Mouse (Mus musculus) CH12.LX (cell line): ENCODE data around the gene Olfr790. TPM values are rescaled to one million over a fixed set of nuclear protein-coding genes. Genes with fewer than 3 reads are reported as not detected.

Source experiments
- DNase-seq: peaks from one replicate; pipeline ENCODE4 v3.0.0-alpha.2; 2013; ENCODE audit errors: extremely low read depth
- H3K27ac ChIP-seq: 2 replicates; pipeline ENCODE4 v1.5.1; 2012; ENCODE audit warnings: low read depth, mild to moderate bottlenecking, control low read depth, moderate library complexity; ENCODE audit not compliant: insufficient read depth
- H3K27me3 ChIP-seq: replicated peaks from 2 replicates; pipeline ENCODE3; 2012; ENCODE audit warnings: inconsistent platforms
- H3K36me3 ChIP-seq, 2 experiments: replicated peaks in 1 of 2; 2 replicates each; pipeline versions ENCODE3 to v1.6.1; 2012; ENCODE audit warnings: inconsistent platforms in 1 of 2, low read length in 1 of 2, mild to moderate bottlenecking in 1 of 2, mixed read lengths in 1 of 2, moderate library complexity in 1 of 2; ENCODE audit not compliant: control insufficient read depth in 1 of 2, insufficient read depth in 1 of 2
- H3K4me1 ChIP-seq, 2 experiments: 2 replicates each; pipeline ENCODE4 v1.6.1; 2012; ENCODE audit warnings: inconsistent platforms in 1 of 2, moderate library complexity in 1 of 2; ENCODE audit not compliant: insufficient read depth in 2 of 2, control insufficient read depth in 1 of 2
- H3K4me2 ChIP-seq: 2 replicates; pipeline ENCODE4 v1.6.1; 2012; ENCODE audit warnings: low read depth, mild to moderate bottlenecking, control low read depth; ENCODE audit not compliant: poor library complexity, insufficient read depth, severe bottlenecking
- H3K4me3 ChIP-seq, 3 experiments: fragments of 150-350 bp in 1 of 3; sonication (generic) in 1 of 3; replicated peaks in 1 of 3; 2 replicates each; pipeline versions ENCODE3 to v1.5.1; 2011 to 2012; ENCODE audit warnings: low read depth in 2 of 3, low read length in 2 of 3, mild to moderate bottlenecking in 2 of 3, moderate library complexity in 2 of 3, control low read depth in 1 of 3, improper control_type of control experiment in 1 of 3, inconsistent platforms in 1 of 3, mixed read lengths in 1 of 3; ENCODE audit not compliant: poor library complexity in 1 of 3
- H3K79me2 ChIP-seq: replicated peaks from 2 replicates; pipeline ENCODE4 v1.6.1; 2012; ENCODE audit warnings: mild to moderate bottlenecking, moderate library complexity; ENCODE audit not compliant: control insufficient read depth, poor library complexity, insufficient read depth, severe bottlenecking; ENCODE audit errors: extremely low read depth
- H3K9ac ChIP-seq: 2 replicates; pipeline ENCODE4 v1.6.1; 2012; ENCODE audit warnings: low read depth, mild to moderate bottlenecking, control low read depth, moderate library complexity; ENCODE audit not compliant: insufficient read depth
- H3K9me3 ChIP-seq: replicated peaks from 2 replicates; pipeline ENCODE3; 2012; ENCODE audit warnings: low read length, inconsistent platforms, mixed read lengths
- BHLHE40 ChIP-seq: IDR thresholded peaks from 2 replicates; pipeline ENCODE4 v1.6.1; 2011; ENCODE audit warnings: mild to moderate bottlenecking, low read depth, low read length, improper control_type of control experiment
- CHD2 ChIP-seq: IDR thresholded peaks from 2 replicates; pipeline ENCODE4 v1.6.1; 2011; ENCODE audit warnings: low read length, improper control_type of control experiment
- CTCF ChIP-seq, 2 experiments: IDR thresholded peaks in 1 of 2; conservative IDR thresholded peaks in 1 of 2; 2 replicates each; pipeline ENCODE4 v1.5.1; 2011 to 2012; ENCODE audit warnings: low read depth in 2 of 2, low read length in 2 of 2, improper control_type of control experiment in 1 of 2, inconsistent platforms in 1 of 2, mild to moderate bottlenecking in 1 of 2, moderate library complexity in 1 of 2
- EP300 ChIP-seq: IDR thresholded peaks from 2 replicates; pipeline ENCODE4 v1.6.1; 2011; ENCODE audit warnings: low read length, improper control_type of control experiment
- ETS1 ChIP-seq: conservative IDR thresholded peaks from 2 replicates; pipeline ENCODE4 v1.6.1; 2012; ENCODE audit warnings: low read depth, mild to moderate bottlenecking, inconsistent platforms, low read length, improper control_type of control experiment, moderate library complexity
- IRF4 ChIP-seq: IDR thresholded peaks from 2 replicates; pipeline ENCODE4 v1.6.1; 2014; ENCODE audit warnings: low read depth, mild to moderate bottlenecking, inconsistent platforms, low read length, improper control_type of control experiment
- JUND ChIP-seq: conservative IDR thresholded peaks from 2 replicates; pipeline ENCODE4 v1.6.1; 2011; ENCODE audit warnings: low read depth, low read length, improper control_type of control experiment
- KAT2A ChIP-seq: IDR thresholded peaks from 2 replicates; pipeline ENCODE4 v1.6.1; 2012; ENCODE audit warnings: low read length, improper control_type of control experiment, inconsistent platforms; ENCODE audit not compliant: insufficient replicate concordance
- MAFK ChIP-seq: IDR thresholded peaks from 2 replicates; pipeline ENCODE4 v1.6.1; 2011; ENCODE audit warnings: low read length, improper control_type of control experiment; ENCODE audit not compliant: insufficient replicate concordance
- MAX ChIP-seq: IDR thresholded peaks from 2 replicates; pipeline ENCODE4 v1.6.1; 2011; ENCODE audit warnings: low read length, improper control_type of control experiment
- MXI1 ChIP-seq: IDR thresholded peaks from 2 replicates; pipeline ENCODE4 v1.6.1; 2011; ENCODE audit warnings: mild to moderate bottlenecking, low read depth, low read length, improper control_type of control experiment
- NELFE ChIP-seq: IDR thresholded peaks from 2 replicates; pipeline ENCODE4 v1.6.1; 2011; ENCODE audit warnings: low read depth, low read length, improper control_type of control experiment
- NRF1 ChIP-seq: IDR thresholded peaks from 2 replicates; pipeline ENCODE4 v1.6.1; 2014; ENCODE audit warnings: low read depth, mild to moderate bottlenecking, inconsistent platforms, low read length, improper control_type of control experiment, moderate library complexity
- PAX5 ChIP-seq: IDR thresholded peaks from 2 replicates; pipeline ENCODE4 v1.6.1; 2012; ENCODE audit warnings: low read length, inconsistent platforms, mixed read lengths
- POLR2A ChIP-seq: IDR thresholded peaks from 2 replicates; pipeline ENCODE4 v1.6.1; 2011; ENCODE audit warnings: low read depth, mild to moderate bottlenecking, improper control_type of control experiment, low read length
- POLR2AphosphoS2 ChIP-seq: IDR thresholded peaks from 2 replicates; pipeline ENCODE4 v1.6.1; 2011; ENCODE audit warnings: low read depth, low read length, improper control_type of control experiment
- RAD21 ChIP-seq: IDR thresholded peaks from 2 replicates; pipeline ENCODE4 v1.6.1; 2011; ENCODE audit warnings: low read depth, mild to moderate bottlenecking, low read length, improper control_type of control experiment, moderate library complexity
- SIN3A ChIP-seq: IDR thresholded peaks from 2 replicates; pipeline ENCODE4 v1.6.1; 2012; ENCODE audit warnings: low read length, improper control_type of control experiment, inconsistent platforms
- SMC3 ChIP-seq: IDR thresholded peaks from 2 replicates; pipeline ENCODE4 v1.6.1; 2011; ENCODE audit warnings: low read depth, low read length, improper control_type of control experiment
- TCF12 ChIP-seq: IDR thresholded peaks from 2 replicates; pipeline ENCODE4 v1.6.1; 2014; ENCODE audit warnings: low read depth, mild to moderate bottlenecking, inconsistent platforms, low read length, improper control_type of control experiment
- UBTF ChIP-seq: IDR thresholded peaks from 2 replicates; pipeline ENCODE4 v1.6.1; 2012; ENCODE audit warnings: low read depth, mild to moderate bottlenecking, inconsistent platforms, low read length, improper control_type of control experiment, moderate library complexity
- USF1 ChIP-seq: IDR thresholded peaks from 2 replicates; pipeline ENCODE4 v1.6.1; 2014; ENCODE audit warnings: low read depth, mild to moderate bottlenecking, inconsistent platforms, low read length, improper control_type of control experiment
- USF2 ChIP-seq: conservative IDR thresholded peaks from 2 replicates; pipeline ENCODE4 v1.6.1; 2011; ENCODE audit warnings: low read depth, low read length, improper control_type of control experiment
- ZKSCAN1 ChIP-seq: IDR thresholded peaks from 2 replicates; pipeline ENCODE4 v1.6.1; 2012; ENCODE audit warnings: low read depth, inconsistent platforms, low read length, improper control_type of control experiment, borderline replicate concordance
- ZMIZ1 ChIP-seq: IDR thresholded peaks from 2 replicates; pipeline ENCODE4 v1.6.1; 2012; ENCODE audit warnings: low read depth, mild to moderate bottlenecking, inconsistent platforms, low read length, improper control_type of control experiment
- ZNF384 ChIP-seq: IDR thresholded peaks from 2 replicates; pipeline ENCODE4 v1.6.1; 2012; ENCODE audit warnings: low read depth, low read length, improper control_type of control experiment, inconsistent platforms
- dilution Hi-C: fragments of 300-500 bp; cut with MboI; formaldehyde crosslinking; loops from 2 replicates; pipeline ENCODE4 v1.14.3; 2020; ENCODE audit warnings: low sequenced_read_pairs; ENCODE audit not compliant: extremely low pct_unique_long_range_greater_than_20kb, extremely low pct_ligation_motif_present
- in situ Hi-C: fragments of 300-500 bp; cut with MboI; formaldehyde crosslinking; loops from 3 replicates; pipeline ENCODE4 v1.14.3; 2019; ENCODE audit warnings: low sequenced_read_pairs, low pct_ligation_motif_present, low pct_unique_long_range_greater_than_20kb, mixed read lengths
- polyA plus RNA-seq: library from polyadenylated mRNA; unstranded; fragments of >175 nt; gene quantifications from 2 replicates; pipeline ENCODE4 v1.2.1, GENCODE M21; 2012; ENCODE audit warnings: low read depth; ENCODE audit not compliant: insufficient read length
- total RNA-seq, 2 experiments: library from RNA; depleted of rRNA; stranded (reverse); fragments of 300-350 nt in 1 of 2; fragments of >200 nt in 1 of 2; gene quantifications; 2 replicates each; pipeline ENCODE4 v1.2.3; 2012 to 2014

The Olfr790 gene
- total and polyA plus RNA-seq, 3 experiments = not detected

DNA sequence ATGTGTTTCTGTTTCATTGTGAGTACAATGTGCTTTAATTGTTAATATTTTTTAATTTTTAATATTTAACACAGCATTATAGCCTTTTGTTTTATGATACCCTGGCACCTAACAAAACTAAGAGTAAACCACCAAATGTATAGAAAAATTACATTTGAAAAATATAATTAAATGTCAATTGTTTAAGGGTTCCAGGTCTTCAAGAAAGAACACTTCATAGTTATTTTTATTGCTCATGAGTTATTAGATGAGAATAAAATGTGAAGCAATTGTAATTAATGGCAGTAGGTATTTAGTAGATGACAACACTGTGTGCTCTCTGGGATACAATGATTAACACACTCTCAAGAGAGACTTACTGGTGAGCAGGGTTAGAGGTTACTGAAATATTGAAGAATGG, 27.6 kb upstream of the Olfr790 start, which contains the start of gene Olfr788:
Gene Olfr788, plus strand, starts transcription at position 301 of the 400 bp plus-strand sequence.
- H3K4me1 ChIP-seq = no peaks in the 10 kb centered on the region
- H3K4me3 ChIP-seq = no peak within 1 kb of the TSS
- H3K36me3 ChIP-seq = no peaks in the 10 kb centered on the region
- H3K27ac ChIP-seq = no peak within 1 kb of the TSS
- dilution Hi-C loops = no loop called here
- H3K27me3 ChIP-seq = no peaks in the 10 kb centered on the region
- H3K9me3 ChIP-seq = no peaks in the 10 kb centered on the region
- no peaks in the 10 kb centered on the region for H3K79me2 ChIP-seq
- no peak within 1 kb of the TSS for H3K4me2 ChIP-seq
- in situ Hi-C loops = no loop called here
- H3K9ac ChIP-seq = no peak within 1 kb of the TSS
- TF ChIP-seq NRF1 (no peak), PAX5 (no peak), RAD21 (no peak), UBTF (no peak), IRF4 (no peak), NELFE (no peak), TCF12 (no peak)
- DNase-seq = no peak

DNA sequence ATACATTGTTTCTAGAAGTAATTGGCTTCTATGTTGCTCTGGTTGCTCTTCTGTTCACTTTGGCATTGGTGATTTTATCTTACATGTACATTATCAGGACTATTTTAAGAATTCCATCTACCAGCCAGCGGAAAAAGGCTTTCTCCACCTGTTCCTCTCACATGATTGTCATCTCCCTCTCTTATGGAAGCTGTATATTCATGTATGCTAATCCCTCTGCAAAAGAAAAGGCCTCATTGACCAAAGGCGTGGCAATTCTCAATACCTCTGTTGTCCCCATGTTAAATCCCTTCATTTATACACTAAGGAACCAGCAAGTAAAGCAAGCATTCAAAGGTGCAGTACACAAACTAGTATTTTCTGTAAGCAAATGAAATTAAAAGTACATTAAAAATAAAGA, 25.0 kb upstream of the Olfr790 start:
- H3K27ac ChIP-seq = no peak overlapping the region
- dilution Hi-C loops = no loop called here

DNA sequence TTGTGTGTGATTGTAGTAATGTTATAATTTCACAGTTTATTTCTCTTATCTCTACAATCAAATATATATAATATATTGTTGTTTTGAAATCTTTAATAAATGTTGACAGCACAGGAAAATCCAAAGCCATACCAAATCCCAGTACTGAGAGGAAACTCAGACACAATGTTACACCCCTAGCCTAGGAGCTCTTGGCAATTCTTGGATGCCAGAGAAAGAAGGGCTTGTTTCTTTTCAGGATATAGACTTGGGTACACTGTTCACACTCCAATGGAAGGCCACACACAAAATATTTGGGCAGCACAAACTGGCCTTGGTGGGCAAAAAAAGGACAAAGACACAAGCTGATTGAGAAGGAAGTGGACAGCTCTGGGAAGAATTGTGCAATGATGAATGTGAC, 24.6 kb upstream of the Olfr790 start:
- Histone ChIP-seq H3K4me2 (no peak overlapping the region), H3K4me3 (no peak overlapping the region), H3K36me3 (no peaks in the 10 kb centered on the region), H3K27me3 (no peaks in the 10 kb centered on the region), H3K9ac (no peak overlapping the region), H3K9me3 (no peaks in the 10 kb centered on the region), H3K79me2 (no peaks in the 10 kb centered on the region), H3K4me1 (no peaks in the 10 kb centered on the region), H3K27ac (no peak overlapping the region)
- in situ Hi-C loops = no loop called here
- DNase-seq = no peak
- dilution Hi-C loops = no loop called here
- no peak for TF ChIP-seq POLR2AphosphoS2
- no peak for TF ChIP-seq NRF1
- TF ChIP-seq EP300 = no peak
- no peak for TF ChIP-seq MAFK
- no peak for TF ChIP-seq SIN3A
- no peak for TF ChIP-seq MXI1
- TF ChIP-seq PAX5 = no peak
- TF ChIP-seq BHLHE40 = no peak
- no peak for TF ChIP-seq SMC3
- TF ChIP-seq KAT2A = no peak
- TF ChIP-seq UBTF = no peak
- no peak for TF ChIP-seq ZMIZ1
- TF ChIP-seq ETS1 = no peak

More for the DNA sequence above, 25.0 kb upstream of the Olfr790 start:
- in situ Hi-C loops = no loop called here
- TF ChIP-seq SMC3 (no peak), USF2 (no peak), MAX (no peak), EP300 (no peak), CHD2 (no peak), SIN3A (no peak), ZKSCAN1 (no peak), MAFK (no peak), TCF12 (no peak), JUND (no peak), NELFE (no peak), USF1 (no peak), KAT2A (no peak), POLR2A (no peak), ZNF384 (no peak), BHLHE40 (no peak), CTCF (conservative IDR thresholded peaks at IDR 0.05 in 1 of 2, IDR thresholded peaks at IDR 0.05 in 1 of 2; ENCODE audit: low read depth in 2 of 2, low read length in 2 of 2) (no peak)
- TF ChIP-seq, all 38 proteins: peak for 0
- no peak overlapping the region for H3K9ac ChIP-seq
- no peaks in the 10 kb centered on the region for H3K27me3 ChIP-seq
- no peak for DNase-seq
- no peaks in the 10 kb centered on the region for H3K79me2 ChIP-seq
- no peaks in the 10 kb centered on the region for H3K9me3 ChIP-seq
- no peaks in the 10 kb centered on the region for H3K36me3 ChIP-seq
- H3K4me1 ChIP-seq = no peaks in the 10 kb centered on the region
- H3K4me3 ChIP-seq = no peak overlapping the region
- no peak overlapping the region for H3K4me2 ChIP-seq
